Mouse (Mus musculus): Measurements from ENCODE around the gene Atg4d. TPM values are rescaled to one million over a fixed set of nuclear protein-coding genes. Genes with fewer than 3 reads are reported as not detected.
"Not testable (repeated sequence)": the region's sequence is repeated elsewhere in the genome, so short reads cannot be mapped to it uniquely, and the experiment has no call there.

Gene Atg4d
- total and polyA plus RNA-seq, 2 experiments, result 22.3 to 42.2 TPM

DNA sequence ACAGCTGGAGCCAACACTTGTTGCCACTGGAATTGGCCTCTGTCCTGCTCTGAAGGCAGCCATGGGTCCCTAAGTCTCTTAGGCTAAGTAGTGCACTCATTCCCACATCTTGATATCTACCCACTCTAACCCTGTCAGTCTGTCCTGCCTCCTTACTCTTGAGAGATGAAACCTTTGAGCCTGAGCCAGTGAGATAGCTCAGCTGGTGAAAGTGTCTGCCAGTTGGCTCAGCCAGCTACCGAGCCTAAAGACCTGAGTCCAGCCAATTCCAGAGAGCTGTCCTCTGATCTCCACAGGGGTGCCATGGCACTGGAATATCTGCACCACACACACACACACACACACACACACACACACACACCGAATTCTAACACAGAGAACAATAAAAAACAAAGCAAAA lies 14.6 kb upstream of the Atg4d start:
- no peaks in the 10 kb centered on the region for H3K27me3 ChIP-seq (ENCODE audit: control insufficient read depth, insufficient read depth, low read length)
- H3K36me3 ChIP-seq (ENCODE audit: control insufficient read depth, insufficient read depth, low read length), result no peaks in the 10 kb centered on the region
- peaks cover 26% of the 10 kb centered on the region for H3K4me1 ChIP-seq (ENCODE audit: control insufficient read depth, insufficient read depth, low read length)
- H3K27ac ChIP-seq (replicated peaks; ENCODE audit: insufficient read depth, low read depth, low read length), result peak overlapping the region; percentile 88
- TF ChIP-seq CTCF (IDR thresholded peaks at IDR 0.05; ENCODE audit: low read depth, low read length), result no peak
- no peak for TF ChIP-seq POLR2A (IDR thresholded peaks at IDR 0.05; ENCODE audit: extremely low read depth, insufficient read depth, low read length)
- DNase-seq (ENCODE audit: extremely low read depth, low read depth, low spot score), result peak; percentile 96
- no peak overlapping the region for H3K9ac ChIP-seq (ENCODE audit: low read depth, low read length)
- WGBS, result 17% methylated on average over 2 of the region's 2 CpGs
- no peak overlapping the region for H3K4me3 ChIP-seq (ENCODE audit: insufficient read depth, low read depth, low read length)
- H3K79me2 ChIP-seq (ENCODE audit: control insufficient read depth, insufficient read depth, low read length), result no peaks in the 10 kb centered on the region

DNA sequence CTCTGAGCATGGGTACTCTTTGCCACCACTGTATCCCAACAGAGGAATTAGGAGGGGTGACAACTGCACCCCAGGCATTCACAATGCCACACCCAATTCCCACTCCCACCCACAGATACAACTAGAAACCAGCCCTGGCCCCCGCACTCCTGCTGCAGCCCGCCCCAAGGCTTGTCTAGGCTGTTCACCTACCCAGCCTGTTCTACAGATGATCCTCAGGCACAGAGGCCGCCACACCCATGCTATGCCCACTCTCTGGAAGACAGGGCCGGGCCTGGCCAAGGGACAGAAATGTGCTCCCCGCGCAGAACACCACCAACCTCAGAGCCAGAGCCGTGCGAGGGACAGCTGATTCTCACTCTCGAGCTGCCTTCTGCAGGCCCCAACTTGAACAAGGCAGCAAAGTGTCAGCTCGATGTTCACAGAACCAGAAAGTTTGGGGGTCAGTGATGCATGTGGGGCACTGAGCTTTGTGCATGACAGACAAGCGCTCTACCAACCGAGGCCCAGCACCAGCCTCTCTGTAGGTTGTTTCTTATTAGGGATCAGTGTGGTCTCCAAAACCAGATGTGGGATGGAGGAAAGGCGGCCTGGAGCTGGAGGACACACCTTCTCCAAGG lies 13.9 kb upstream of the Atg4d start:
- DNase-seq (ENCODE audit: extremely low read depth, low read depth, low spot score), result no peak
- H3K4me3 ChIP-seq (ENCODE audit: insufficient read depth, low read depth, low read length), result no peak overlapping the region
- H3K9ac ChIP-seq (ENCODE audit: low read depth, low read length), result no peak overlapping the region
- H3K4me1 ChIP-seq (ENCODE audit: control insufficient read depth, insufficient read depth, low read length), result peaks cover 26% of the 10 kb centered on the region
- H3K27me3 ChIP-seq (ENCODE audit: control insufficient read depth, insufficient read depth, low read length), result no peaks in the 10 kb centered on the region
- H3K79me2 ChIP-seq (ENCODE audit: control insufficient read depth, insufficient read depth, low read length), result no peaks in the 10 kb centered on the region
- TF ChIP-seq CTCF (IDR thresholded peaks at IDR 0.05; ENCODE audit: low read depth, low read length), result no peak
- no peak for TF ChIP-seq POLR2A (IDR thresholded peaks at IDR 0.05; ENCODE audit: extremely low read depth, insufficient read depth, low read length)
- peak overlapping the region; percentile 26 for H3K27ac ChIP-seq (replicated peaks; ENCODE audit: insufficient read depth, low read depth, low read length)
- 85% methylated on average over 13 of the region's 13 CpGs for WGBS
- H3K36me3 ChIP-seq (ENCODE audit: control insufficient read depth, insufficient read depth, low read length), result no peaks in the 10 kb centered on the region

DNA sequence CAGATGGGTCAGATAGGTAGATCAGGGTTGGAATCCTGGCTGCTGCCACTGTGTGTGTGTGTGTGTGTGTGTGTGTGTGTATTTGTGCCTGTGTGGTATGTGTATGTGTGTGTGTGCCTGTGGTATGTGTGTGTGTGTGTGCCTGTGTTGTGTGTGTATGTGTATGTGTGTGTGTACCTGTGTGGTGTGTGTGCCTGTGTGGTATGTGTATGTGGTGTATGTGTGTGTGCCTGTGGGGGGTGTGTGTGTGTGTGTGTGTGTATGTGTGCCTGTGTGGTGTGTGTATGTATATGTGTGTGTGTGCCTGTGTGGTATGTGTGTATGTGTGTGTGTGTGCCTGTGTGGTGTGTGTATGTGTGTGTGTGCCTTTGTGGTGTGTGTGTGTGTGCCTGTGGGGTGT lies 10.4 kb upstream of the Atg4d start:
- Histone ChIP-seq H3K36me3 (ENCODE audit: control insufficient read depth, insufficient read depth, low read length) (no peaks in the 10 kb centered on the region), H3K27me3 (ENCODE audit: control insufficient read depth, insufficient read depth, low read length) (no peaks in the 10 kb centered on the region), H3K4me3 (ENCODE audit: insufficient read depth, low read depth, low read length) (no peak overlapping the region), H3K79me2 (ENCODE audit: control insufficient read depth, insufficient read depth, low read length) (no peaks in the 10 kb centered on the region), H3K27ac (replicated peaks; ENCODE audit: insufficient read depth, low read depth, low read length) (no peak overlapping the region), H3K9ac (ENCODE audit: low read depth, low read length) (no peak overlapping the region), H3K4me1 (ENCODE audit: control insufficient read depth, insufficient read depth, low read length) (peaks cover 18% of the 10 kb centered on the region)
- TF ChIP-seq POLR2A (IDR thresholded peaks at IDR 0.05; ENCODE audit: extremely low read depth, insufficient read depth, low read length) (no peak), CTCF (IDR thresholded peaks at IDR 0.05; ENCODE audit: low read depth, low read length) (no peak)
- DNase-seq (ENCODE audit: extremely low read depth, low read depth, low spot score), result no peak

DNA sequence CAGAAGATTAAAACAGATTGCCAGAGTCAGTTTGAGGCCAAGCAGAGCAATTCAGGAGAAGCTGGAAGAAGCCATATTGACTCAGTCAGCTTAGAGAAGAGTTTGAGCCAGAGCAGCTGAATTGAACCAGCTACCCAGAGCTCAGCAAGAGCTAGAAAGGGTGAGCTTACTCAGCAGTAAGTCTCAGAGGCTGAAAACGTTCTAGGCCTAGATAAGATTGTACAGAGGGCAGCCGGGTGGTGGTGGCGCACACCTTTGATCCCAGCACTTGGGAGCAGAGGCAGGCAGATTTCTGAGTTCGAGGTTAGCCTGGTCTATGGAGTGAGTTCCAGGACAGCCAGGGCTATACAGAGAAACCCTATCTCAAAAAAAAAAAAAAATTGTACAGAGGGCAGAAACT lies 8.7 kb upstream of the Atg4d start:
- not testable (repeated sequence) for H3K4me1 ChIP-seq (ENCODE audit: control insufficient read depth, insufficient read depth, low read length); H3K36me3 ChIP-seq (ENCODE audit: control insufficient read depth, insufficient read depth, low read length); H3K9ac ChIP-seq (ENCODE audit: low read depth, low read length); H3K27me3 ChIP-seq (ENCODE audit: control insufficient read depth, insufficient read depth, low read length); H3K79me2 ChIP-seq (ENCODE audit: control insufficient read depth, insufficient read depth, low read length); H3K4me3 ChIP-seq (ENCODE audit: insufficient read depth, low read depth, low read length); H3K27ac ChIP-seq (replicated peaks; ENCODE audit: insufficient read depth, low read depth, low read length); DNase-seq (ENCODE audit: extremely low read depth, low read depth, low spot score)
- 89% methylated on average over 4 of the region's 4 CpGs for WGBS

DNA sequence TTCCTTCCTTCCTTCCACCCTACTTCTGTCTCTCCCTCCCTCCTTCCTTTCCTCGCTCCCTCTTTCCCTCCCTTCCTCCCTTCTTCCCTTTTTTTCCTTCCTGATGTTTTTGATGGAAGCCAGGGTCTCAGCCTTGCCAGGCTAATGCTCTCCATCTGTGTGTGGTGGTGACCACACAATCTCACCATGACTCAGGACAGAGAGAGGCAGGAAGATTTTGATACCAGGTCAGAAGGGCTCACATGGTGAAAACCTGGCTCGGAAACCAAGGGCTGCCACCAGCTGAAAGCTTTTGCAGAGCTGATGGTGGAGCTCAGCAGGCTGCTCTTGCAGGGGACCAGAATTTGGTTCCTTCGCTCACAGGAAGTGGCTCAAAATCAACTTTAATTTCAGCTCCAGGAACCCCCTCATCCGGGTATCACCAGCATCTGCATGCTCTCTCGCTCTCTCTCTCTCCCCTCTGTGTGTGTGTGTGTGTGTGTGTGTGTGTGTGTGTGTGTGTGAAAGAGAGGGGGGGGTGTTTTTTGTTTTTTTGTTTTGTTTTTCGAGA lies 4.5 kb upstream of the Atg4d start:
- Histone ChIP-seq H3K4me3 (ENCODE audit: insufficient read depth, low read depth, low read length) (no peak overlapping the region), H3K36me3 (ENCODE audit: control insufficient read depth, insufficient read depth, low read length) (no peaks in the 10 kb centered on the region), H3K27me3 (ENCODE audit: control insufficient read depth, insufficient read depth, low read length) (no peaks in the 10 kb centered on the region), H3K9ac (ENCODE audit: low read depth, low read length) (no peak overlapping the region), H3K27ac (replicated peaks; ENCODE audit: insufficient read depth, low read depth, low read length) (no peak overlapping the region), H3K79me2 (ENCODE audit: control insufficient read depth, insufficient read depth, low read length) (peaks cover 4% of the 10 kb centered on the region; the same call in 1 of the 2 replicates), H3K4me1 (ENCODE audit: control insufficient read depth, insufficient read depth, low read length) (peaks cover 6% of the 10 kb centered on the region)
- 87% methylated on average over 6 of the region's 6 CpGs for WGBS
- DNase-seq (ENCODE audit: extremely low read depth, low read depth, low spot score), result no peak
- no peak for TF ChIP-seq POLR2A (IDR thresholded peaks at IDR 0.05; ENCODE audit: extremely low read depth, insufficient read depth, low read length)
- no peak for TF ChIP-seq CTCF (IDR thresholded peaks at IDR 0.05; ENCODE audit: low read depth, low read length)

DNA sequence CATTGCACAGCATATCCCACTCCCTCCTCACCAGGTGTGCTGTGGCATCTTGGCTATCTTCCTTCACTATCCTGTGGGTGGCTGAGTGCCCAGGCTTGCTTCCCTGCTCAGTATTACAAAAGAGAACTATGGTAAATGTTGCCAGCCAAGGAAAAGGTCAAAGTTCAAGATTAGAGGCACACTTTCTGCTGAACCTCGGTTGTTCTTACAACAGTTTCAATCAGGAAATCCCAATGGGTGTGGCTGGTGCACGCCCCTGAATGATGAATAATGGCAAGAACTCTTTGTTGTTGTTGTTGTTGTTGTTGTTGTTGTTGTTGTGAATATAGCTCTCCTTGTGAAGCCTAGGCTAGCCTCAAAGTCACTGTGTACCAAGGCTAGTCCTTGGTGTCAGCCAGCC lies 3.3 kb upstream of the Atg4d start:
- TF ChIP-seq CTCF (IDR thresholded peaks at IDR 0.05; ENCODE audit: low read depth, low read length), result no peak
- Histone ChIP-seq H3K79me2 (ENCODE audit: control insufficient read depth, insufficient read depth, low read length) (peaks cover 7% of the 10 kb centered on the region; the same call in 1 of the 2 replicates), H3K4me1 (ENCODE audit: control insufficient read depth, insufficient read depth, low read length) (peaks cover 8% of the 10 kb centered on the region), H3K9ac (ENCODE audit: low read depth, low read length) (no peak overlapping the region), H3K27me3 (ENCODE audit: control insufficient read depth, insufficient read depth, low read length) (no peaks in the 10 kb centered on the region), H3K36me3 (ENCODE audit: control insufficient read depth, insufficient read depth, low read length) (no peaks in the 10 kb centered on the region), H3K4me3 (ENCODE audit: insufficient read depth, low read depth, low read length) (no peak overlapping the region), H3K27ac (replicated peaks; ENCODE audit: insufficient read depth, low read depth, low read length) (no peak overlapping the region)
- 9% methylated on average over 2 of the region's 2 CpGs for WGBS
- peak; percentile 92 for DNase-seq (ENCODE audit: extremely low read depth, low read depth, low spot score)
